Mouse (Mus musculus) large intestine, adult 2 months (tissue): Measurements from ENCODE around the gene Gm35315. TPM values are rescaled to one million over a fixed set of nuclear protein-coding genes. Genes with fewer than 3 reads are reported as not detected.
A peak's percentile ranks its signal among the peaks of the same experiment; 100 is the strongest.
"Not testable (repeated sequence)": the region's sequence is repeated elsewhere in the genome, so short reads cannot be mapped to it uniquely, and the experiment has no call there.

Experiments
- DNase-seq: peaks from one replicate; pipeline ENCODE4 v3.0.0-alpha.2; 2012; ENCODE audit warnings: low read depth, low spot score
- WGBS: fragments of 180-500 bp; shearing (Covaris S2); methylation state at CpG from one replicate; pipeline ENCODE4 v1.1.7; 2018; 5-methylcytosine and 5-hydroxymethylcytosine counted together
- polyA plus RNA-seq: library from polyadenylated mRNA; depleted of rRNA; stranded (reverse); fragments of >200 nt; gene quantifications from 2 replicates; pipeline ENCODE4 v1.2.3, GENCODE M21; 2012; rRNA removed

The Gm35315 gene
- polyA plus RNA-seq, 1 experiment: 0.20 TPM

DNA sequence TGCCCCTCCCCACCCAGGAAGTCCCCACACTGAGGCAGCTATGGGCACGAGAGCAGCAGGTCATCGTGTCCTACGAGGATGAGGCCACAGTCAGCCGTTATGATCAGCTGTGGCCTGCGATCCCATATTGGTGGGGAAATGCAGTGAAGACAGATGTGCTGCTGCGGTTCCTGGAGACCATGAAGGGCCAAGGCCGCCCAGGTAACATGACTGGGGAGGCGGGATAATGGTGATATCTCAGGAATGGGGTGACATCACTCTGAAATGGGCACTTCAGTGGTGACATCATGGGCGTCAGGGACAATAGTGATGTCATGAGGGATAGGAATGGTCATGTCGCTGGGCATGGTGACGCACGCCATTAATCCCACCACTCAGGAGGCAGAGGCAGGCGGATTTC lies 8.2 kb upstream of the Gm35315 start:
- WGBS: 89% methylated on average over 13 of the region's 13 CpGs
- no peak for DNase-seq

DNA sequence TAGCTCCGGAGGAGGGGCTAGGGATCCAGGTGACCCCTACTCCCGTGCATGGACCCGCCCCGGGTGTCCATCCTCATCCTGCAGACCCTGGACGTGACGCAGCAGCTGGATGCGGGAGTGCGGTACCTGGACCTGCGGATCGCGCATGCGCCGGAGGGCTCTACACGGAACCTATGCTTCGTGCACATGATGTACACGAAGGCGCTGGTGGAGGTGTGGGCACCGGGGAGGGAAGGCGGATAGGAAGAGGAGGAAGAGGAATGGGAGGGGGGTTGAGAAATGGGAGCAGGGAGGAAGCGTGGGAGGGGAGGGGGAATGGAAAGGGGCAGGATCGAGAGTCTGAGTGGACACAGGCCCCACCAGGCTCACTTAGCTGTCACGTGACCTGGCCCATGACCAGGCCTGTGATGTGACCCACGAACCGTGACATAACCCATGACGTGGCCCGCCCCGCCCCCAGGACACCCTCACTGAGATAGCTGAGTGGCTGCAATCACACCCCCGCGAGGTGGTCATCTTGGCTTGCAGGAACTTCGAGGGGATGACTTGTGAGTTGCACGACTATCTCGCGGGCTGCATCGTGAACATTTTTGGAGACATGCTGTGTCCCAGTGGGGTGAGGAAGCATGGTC lies 7.6 kb upstream of the Gm35315 start:
- 20% methylated on average over 34 of the region's 34 CpGs for WGBS
- no peak for DNase-seq

DNA sequence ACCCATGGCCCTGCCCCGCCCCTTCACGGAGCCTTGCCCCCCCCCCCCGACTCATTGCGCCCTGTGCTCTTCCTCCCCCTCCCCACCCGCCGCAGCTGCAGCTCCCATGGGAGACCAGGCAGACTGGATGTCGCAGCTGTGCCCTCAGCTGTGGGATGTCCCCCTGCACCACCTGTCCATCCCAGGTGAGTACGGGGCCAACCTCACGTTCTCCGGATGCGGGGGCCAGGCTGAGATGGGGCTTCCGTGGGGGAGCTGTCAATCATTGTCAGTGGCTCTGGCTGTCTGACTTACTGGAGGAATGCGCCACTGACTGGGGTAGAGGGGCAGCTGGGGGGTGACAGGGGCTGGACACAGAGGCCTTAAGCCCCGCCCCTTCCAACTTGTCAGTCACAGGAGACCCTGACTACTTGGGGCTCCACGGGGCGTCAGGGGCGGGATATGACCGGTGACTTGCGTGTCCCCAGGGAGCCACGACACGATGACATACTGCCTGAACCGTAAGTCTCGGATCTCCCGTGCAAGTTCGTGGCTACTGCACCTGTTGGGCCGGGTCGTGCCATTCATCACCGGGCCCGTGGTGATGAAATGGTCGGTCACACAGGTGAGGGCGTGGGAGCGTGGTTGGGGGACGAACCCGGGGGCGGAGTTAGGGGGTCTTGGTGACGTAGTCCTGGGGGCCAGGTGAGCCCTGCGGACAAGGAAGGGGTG lies 6.9 kb upstream of the Gm35315 start:
- 2% methylated on average over 36 of the region's 37 CpGs for WGBS
- DNase-seq: no peak

DNA sequence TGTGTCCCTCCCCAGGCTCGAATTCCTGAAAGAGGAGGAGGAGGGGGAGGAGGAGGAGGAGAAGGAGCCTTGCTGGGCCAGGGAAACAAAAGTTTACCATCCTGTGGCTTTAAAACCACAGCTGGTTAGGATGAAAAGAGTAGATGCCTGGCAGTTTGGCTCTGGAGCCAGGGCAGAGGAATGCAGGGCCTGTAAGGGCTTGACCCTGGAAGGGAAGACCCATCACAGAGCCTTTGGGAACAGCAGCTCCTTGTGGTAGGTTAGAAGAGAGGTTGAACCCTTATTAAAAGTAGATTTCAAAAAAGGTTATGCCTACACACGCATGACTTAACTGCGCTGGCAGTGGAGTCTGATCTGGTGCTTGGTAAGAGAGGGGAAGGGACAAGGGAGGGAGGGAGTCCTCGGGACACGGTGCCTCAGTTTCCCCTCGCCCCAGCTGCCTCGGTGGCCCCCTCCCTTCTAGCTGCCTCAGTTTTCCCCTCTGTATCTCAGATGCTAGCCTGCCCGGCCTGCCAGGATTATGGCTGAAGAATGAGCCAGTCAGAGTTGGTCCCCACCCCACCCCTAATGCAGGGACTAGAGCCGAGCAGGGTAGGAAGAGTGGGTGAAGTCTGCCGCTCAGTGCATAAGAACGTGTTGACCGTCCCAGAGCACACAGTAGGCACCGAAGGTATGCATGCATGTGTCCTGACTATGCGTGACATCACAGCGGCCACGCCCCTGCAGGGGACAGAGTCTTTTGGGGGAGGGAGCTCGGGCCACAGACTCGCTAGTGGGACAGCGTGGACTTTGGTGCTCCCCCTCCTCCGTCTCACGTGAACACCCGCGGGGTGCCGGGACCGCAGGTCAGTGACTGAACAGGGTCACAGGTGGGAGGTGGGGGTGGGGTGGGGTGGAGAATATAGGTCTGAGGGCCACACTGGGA lies 5.7 kb upstream of the Gm35315 start, which contains the start of gene Plcxd1:
TSS of gene Plcxd1 (plus strand) at position 314 of the 925 bp plus-strand sequence.
- DNase-seq: no peak
- WGBS: 33% methylated on average over 25 of the region's 25 CpGs

DNA sequence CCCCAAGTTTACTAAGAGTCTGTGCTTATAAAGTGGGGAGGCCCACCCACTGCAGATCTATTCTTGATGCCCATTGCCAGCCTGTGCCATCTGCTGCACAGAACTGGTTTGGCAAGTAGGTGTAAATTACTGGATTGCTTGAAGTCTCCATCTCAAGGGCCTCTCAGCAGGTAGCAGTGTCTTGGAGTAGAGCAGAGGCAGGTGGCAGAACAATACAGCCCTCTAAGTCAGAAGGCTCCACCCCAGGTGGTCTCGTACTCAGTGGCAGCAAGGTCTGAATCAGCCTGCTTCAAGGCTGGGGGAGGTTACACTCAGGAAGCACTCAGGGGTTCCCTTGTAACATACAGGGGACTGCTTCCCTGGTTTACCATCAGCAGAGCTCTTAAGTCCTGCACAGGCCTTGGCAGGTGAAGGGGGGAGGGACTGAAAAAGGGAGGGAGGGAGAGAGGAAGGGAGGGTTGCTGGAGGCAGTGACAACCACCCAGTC lies 4.8 kb upstream of the Gm35315 start:
- DNase-seq: no peak
- WGBS: 38% methylated on average over 1 of the region's 1 CpGs

DNA sequence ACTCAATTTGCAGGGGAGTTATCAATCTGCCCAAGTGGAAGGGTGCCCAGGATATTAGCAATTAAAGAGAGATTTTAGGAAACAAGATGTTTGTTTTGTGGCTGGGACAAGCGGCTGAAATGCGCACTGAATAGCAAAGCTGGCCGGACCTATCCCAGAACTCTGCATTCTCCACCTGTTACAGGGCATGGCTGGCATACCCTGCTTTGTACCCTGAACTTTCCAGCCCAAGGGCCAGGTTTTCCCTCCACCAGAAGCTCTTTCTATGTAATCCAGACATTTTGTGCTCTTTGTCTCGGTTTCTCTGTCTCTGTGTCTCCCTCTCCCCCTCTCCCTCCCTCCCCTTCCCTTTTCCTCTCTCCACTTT lies 610 bp upstream of the Gm35315 start:
- DNase-seq: peak; percentile 28
- 3% methylated on average over 4 of the region's 4 CpGs for WGBS

DNA sequence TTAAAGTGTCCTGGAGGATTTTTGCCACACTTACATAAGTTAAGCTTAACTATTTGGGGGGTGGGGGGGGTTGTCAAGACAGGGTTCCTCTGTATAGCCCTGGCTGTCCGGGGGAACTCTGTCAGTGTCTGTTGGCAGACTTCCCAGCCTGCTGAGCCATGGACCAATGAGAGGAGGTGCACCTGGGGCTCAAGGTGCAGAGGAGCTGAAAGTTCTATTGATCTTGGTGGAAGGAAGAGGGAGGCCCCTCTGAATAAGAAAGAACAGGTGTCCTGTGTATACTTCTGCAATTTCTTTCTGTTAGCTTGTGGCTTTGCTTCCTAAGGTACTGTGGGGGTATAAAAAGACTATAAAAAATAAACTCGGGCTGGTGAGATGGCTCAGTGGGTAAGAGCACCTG lies 2.7 kb downstream of the Gm35315 start:
- no peak for DNase-seq
- WGBS: 17% methylated on average over 2 of the region's 2 CpGs

DNA sequence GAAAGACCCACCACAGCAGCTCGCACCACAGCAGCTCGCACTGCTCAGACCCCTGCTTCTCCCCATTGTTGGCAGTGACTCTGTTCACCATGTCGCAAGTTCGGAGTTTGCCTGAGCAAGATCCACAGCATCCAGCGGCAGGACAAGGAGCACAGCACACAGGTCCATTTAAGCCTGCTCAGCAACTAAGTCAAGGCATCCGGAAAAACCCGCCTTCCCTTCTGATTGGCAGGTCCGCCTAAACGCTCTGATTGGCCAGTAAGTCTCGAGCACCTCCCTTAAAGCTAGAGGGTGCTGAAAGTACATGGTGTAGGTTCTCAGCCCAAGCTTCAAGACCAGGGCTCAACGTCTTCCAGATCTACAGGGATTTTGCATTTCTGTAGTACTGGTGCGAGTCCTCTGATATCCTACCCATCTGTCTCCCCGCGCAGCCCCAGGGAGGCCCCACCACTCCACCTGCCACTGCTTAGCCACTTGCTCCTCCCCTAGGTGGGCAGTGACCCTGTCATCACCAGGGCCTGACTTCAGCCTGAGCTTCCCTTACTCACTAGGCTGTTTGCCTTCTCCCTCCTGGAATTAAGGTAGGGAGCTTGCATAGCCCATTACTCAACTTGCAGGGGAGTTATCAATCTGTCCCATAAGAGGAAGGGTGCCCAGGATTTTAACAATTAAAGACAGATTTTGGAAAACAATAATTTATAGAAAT lies 7.9 kb downstream of the Gm35315 start:
- no peak for DNase-seq
- 67% methylated on average over 14 of the region's 14 CpGs for WGBS

DNA sequence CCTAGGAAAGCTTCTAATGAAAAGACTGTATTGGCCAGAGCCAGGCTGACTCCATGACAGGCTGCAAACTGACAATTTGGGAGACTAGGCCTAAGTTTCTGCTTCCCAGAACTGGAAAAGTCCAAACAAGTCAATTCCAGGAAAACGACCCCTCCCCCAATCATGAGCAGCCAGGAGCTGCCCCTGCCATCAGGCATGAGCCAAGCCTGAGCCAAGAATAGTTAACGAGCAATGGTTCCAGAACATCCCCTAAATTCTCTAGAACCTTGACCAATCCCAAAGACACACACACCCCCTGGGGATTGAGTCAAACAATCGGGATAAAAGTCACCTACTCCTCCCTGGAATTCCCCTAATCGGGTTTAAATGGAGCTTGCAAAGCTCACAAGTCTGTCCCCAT lies 11.3 kb downstream of the Gm35315 start:
- DNase-seq: no peak
- 79% methylated on average over 4 of the region's 4 CpGs for WGBS

DNA sequence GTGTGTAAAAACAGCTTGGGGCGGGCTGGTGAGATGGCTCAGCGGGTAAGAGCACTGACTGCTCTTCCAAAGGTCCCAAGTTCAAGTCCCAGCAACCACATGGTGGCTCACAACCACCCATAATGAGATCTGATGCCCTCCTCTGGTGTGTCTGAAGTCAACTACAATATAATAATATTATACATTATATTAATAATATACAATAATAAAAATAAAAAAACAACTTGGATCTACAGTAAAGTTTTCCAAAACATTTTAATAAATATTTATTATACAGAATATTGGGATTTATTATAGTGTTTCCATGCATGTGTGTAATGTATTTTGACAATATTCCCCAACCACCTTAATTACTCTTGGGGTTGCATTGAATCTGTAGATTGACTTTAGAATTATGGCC lies 21.8 kb downstream of the Gm35315 start, which contains the start of gene Gm17655:
TSS of gene Gm17655 (minus strand) at position 101 of the 400 bp plus-strand sequence.
- WGBS: 95% methylated on average over 2 of the region's 2 CpGs

DNA sequence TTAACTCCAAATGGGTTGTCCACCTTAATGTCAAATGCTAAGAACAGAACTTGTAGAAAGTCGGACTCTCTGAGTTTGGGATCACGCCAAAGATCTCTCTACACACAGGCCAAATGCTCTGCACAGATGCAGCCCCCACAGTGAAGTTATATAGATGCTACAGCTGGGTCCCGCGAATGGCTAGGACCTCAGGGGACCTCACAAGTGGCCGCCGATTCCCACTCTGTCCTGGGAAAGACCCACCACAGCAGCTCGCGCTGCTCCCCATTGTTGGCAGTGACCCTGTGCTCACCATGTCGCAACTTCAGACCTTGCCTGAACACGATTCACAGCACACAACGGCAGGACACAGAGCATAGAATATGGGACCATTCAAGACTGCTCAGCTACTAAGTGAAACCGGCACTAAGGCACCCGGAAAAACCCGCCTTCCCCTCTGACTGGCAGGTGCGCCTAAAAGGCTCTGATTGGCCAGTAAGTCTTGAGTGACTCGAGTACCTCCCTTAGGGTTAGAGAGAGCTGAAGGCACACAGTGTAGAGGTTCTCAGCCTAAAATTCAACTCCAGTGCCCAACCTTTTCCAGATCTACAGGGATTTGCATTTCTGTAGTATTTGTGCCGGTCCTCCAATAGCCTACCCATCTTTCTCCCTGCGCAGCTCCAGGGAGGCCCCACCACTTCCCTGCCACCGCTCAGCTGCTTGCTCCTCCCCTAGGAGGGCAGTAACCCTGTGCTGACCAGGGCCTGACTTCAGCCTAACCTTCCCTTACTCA lies 36.4 kb downstream of the Gm35315 start:
- peak; percentile 83 for DNase-seq
- WGBS: 2% methylated on average over 19 of the region's 19 CpGs

More for the DNA sequence above, 21.8 kb downstream of the Gm35315 start, which contains the start of gene Gm17655:
- not testable (repeated sequence) for DNase-seq

Other genes starting within 250 kb of the Gm35315 start
- 1.0 and 1.5 TPM in 2 replicates for gene Gm15446, start 171.0 kb downstream of the Gm35315 start, polyA plus RNA-seq
- gene Zfp932, start 97.9 kb downstream of the Gm35315 start, polyA plus RNA-seq: 2.3 and 2.4 TPM in 2 replicates
- 0.21 and 0.23 TPM in 2 replicates for gene Gm17655, start 21.9 kb downstream of the Gm35315 start, polyA plus RNA-seq
- 0.36 and 0.49 TPM in 2 replicates for gene Plcxd1, start 5.5 kb upstream of the Gm35315 start, polyA plus RNA-seq
- gene Gtpbp6, start 13.8 kb upstream of the Gm35315 start, polyA plus RNA-seq: 70.5 and 76.0 TPM in 2 replicates
- gene Zfp605, start 15.7 kb upstream of the Gm35315 start, polyA plus RNA-seq: 0.30 and 0.44 TPM in 2 replicates
- gene Chfr, start 41.4 kb upstream of the Gm35315 start, polyA plus RNA-seq: 34.2 and 51.3 TPM in 2 replicates
- 4.7 and 8.6 TPM in 2 replicates for gene Golga3, start 82.3 kb upstream of the Gm35315 start, polyA plus RNA-seq
- gene Ankle2, start 136.6 kb upstream of the Gm35315 start, polyA plus RNA-seq: 4.7 and 7.2 TPM in 2 replicates
- 19.0 and 21.0 TPM in 2 replicates for gene Pgam5, start 175.5 kb upstream of the Gm35315 start, polyA plus RNA-seq
- gene Pxmp2, start 191.8 kb upstream of the Gm35315 start, polyA plus RNA-seq: 5.1 and 5.9 TPM in 2 replicates
- gene Pole, start 191.9 kb upstream of the Gm35315 start, polyA plus RNA-seq: 12.3 and 14.4 TPM in 2 replicates
- gene P2rx2, start 248.8 kb upstream of the Gm35315 start, polyA plus RNA-seq: 4.9 and 5.0 TPM in 2 replicates